Mouse (Mus musculus): ENCODE data around the gene Nav2. TPM values are rescaled to one million over a fixed set of nuclear protein-coding genes. Genes with fewer than 3 reads are reported as not detected.

Nav2 gene
- total RNA-seq, 2 experiments from 2014 or later, result 26.1 to 38.7 TPM

- peak; percentile 84 for ATAC-seq (replicated peaks; ENCODE audit: poor library complexity, severe bottlenecking)
Observed at GRCm38 (mm10) chr7:49601191-49601975, 692.9 kb downstream of the Nav2 start.

GRCm38 (mm10) chr7:49604244-49604643, 695.7 kb downstream of the Nav2 start:
- no peak for ATAC-seq (replicated peaks; ENCODE audit: poor library complexity, severe bottlenecking)

- ATAC-seq (replicated peaks; ENCODE audit: poor library complexity, severe bottlenecking), result 0 out of 2 replicates have a peak, but pooled peaks have one; percentile 1
Observed at GRCm38 (mm10) chr7:49604965-49605795, 696.7 kb downstream of the Nav2 start.

- ATAC-seq (replicated peaks; ENCODE audit: poor library complexity, severe bottlenecking), result peak; percentile 74
Observed at GRCm38 (mm10) chr7:49616258-49616735, 707.8 kb downstream of the Nav2 start.

DNA sequence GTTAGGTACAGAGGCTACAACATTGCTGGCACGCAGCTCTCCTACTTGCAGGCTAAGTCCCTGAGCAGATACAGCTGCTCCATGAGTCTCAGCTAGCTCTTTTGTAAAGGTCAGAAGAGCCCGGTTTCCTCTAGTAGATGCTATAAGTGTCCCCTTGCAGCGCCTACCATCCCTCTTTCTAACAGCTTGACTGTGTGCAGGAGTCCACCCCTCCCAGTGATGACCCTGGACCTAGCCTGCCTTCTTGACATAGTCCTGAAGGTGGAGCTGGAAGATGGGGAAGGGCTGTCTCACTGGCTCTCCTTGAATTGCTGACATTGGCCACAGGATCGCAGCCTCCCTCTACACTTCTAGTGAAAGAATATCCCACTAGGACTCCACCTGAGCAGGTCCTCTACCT, 708.6 kb downstream of the Nav2 start:
- no peak for ATAC-seq (replicated peaks; ENCODE audit: poor library complexity, severe bottlenecking)

GRCm38 (mm10) chr7:49620160-49620559, 711.6 kb downstream of the Nav2 start:
- ATAC-seq (replicated peaks; ENCODE audit: poor library complexity, severe bottlenecking), result no peak

DNA sequence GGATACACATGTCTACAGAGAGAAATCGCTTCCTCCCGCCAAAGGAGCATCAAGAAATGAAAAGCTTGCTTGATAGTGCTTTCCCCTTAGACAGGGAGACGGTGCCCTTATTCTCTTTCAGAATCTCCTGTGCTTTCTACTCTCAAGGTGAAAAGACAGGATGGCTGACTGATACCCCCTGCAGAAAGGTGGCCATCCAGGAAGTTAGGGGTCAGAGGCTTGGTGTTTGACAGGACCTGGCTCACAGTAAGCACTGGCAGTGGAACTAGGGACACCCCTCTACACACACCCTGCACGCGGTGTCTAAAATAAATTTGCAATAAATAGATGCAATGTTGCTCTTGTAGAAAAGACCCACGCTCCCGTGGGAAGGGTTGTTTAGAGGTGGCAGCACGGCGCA, 723.4 kb downstream of the Nav2 start:
- no peak for ATAC-seq (replicated peaks; ENCODE audit: poor library complexity, severe bottlenecking)

DNA sequence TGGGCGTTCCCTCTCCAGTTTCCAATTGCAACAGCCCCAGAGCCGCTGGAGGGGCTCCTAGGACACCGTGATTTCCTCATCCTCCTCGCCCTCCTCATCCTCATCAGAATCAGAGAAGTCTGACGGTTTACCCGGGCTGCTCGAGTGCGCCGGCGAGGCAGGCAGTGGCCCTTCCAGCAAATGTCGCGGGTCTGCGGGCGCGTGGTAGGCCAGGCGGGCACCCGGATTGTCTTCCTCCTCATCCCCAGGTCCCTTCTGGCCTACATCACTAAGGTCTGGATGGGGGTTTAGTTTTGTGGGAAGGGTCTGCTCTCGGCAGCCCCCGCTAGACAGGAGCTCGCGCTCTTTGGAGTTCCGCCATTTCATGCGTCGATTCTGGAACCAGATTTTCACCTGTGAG, 723.9 kb downstream of the Nav2 start:
- 0 out of 2 replicates have a peak, but pooled peaks have one; percentile 1 for ATAC-seq (replicated peaks; ENCODE audit: poor library complexity, severe bottlenecking)

DNA sequence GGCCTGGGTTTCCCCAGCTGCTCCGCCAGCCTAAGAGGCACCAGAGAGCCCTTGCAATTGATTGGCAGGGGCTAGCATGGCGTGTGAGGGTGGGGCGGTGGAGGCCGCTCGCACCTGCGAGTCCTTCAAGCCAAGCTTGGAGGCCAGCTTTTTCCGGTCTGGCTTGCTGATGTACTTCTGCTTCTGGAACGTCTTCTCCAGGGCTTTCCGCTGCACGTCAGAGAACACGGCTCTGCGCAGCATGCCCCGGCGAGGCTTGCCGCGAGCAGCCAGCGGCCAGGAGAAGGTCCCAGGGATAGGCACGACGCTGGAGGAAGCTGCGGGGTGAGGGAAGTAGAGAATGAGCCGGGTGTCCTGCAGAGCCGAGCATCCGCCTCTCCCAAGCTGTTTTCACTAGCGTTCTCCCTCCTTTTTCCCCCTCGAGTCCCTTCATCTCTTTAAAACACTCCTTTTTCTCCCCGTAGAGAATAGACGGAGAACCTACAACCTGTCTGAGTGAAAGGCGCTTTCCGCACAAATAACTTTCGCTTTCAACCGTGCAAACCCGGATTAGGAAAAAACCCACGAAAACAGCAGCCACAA, 725.0 kb downstream of the Nav2 start:
- peak; percentile 90 for ATAC-seq (replicated peaks; ENCODE audit: poor library complexity, severe bottlenecking)

DNA sequence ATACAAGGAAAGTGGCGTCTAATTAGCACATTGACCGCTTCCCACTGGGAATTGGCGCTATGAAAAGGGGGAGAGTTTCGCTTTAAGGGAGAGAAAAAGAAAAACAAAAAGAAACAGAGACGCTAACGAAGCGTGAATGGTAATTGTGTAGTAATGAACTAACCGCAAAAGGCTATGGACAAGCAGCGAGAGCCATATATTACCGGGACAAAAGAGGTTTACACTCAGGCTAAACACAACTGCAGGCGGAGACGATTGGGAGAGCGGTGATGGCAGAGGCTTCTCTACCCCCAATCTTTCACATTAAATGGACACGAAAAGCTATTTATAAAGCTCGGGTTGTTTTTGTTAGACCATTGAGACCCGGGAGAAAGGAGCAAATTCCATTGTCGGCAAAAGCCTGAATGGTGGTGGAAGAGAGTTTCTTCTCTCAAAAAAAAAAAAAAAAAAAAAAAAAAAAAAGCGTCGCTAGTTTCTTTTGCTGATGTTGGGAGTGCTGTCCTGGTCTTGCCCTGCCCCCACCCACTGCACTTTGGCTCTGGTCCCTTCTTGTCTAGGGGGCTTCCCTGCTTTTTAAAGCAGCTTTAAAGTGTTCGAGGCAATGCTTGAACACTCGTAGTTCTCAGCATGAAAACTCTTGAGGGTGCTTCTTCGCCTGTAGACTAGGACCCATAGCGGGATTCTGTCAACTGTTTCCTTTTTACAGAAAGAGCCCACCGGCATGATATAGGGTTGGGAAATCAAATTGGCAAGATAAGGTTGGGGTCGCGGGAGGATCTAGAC, 726.0 kb downstream of the Nav2 start:
- no peak for ATAC-seq (replicated peaks; ENCODE audit: poor library complexity, severe bottlenecking)

- 0 out of 2 replicates have a peak, but pooled peaks have one; percentile 14 for ATAC-seq (replicated peaks; ENCODE audit: poor library complexity, severe bottlenecking)
Observed at GRCm38 (mm10) chr7:49635074-49635621, 726.6 kb downstream of the Nav2 start.

DNA sequence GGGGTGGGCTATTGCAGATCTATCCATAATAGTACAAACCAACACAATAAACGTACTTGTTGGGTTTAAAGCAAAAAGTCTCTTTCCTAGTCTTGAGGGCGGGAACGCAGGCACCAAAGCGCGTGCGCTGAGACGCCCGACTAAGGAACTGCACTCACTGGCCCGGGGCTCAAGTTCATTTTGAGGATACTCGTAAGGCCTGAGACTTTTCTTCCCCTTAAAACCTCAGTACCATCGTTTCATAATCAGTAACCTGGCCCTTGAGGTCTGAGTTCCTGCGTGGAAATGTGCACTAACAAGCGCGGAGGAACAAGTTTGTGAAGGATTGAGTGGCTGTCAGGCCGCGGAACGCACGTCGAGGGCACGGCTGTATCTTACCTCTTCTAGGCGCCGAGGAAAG, 727.5 kb downstream of the Nav2 start:
- no peak for ATAC-seq (replicated peaks; ENCODE audit: poor library complexity, severe bottlenecking)

DNA sequence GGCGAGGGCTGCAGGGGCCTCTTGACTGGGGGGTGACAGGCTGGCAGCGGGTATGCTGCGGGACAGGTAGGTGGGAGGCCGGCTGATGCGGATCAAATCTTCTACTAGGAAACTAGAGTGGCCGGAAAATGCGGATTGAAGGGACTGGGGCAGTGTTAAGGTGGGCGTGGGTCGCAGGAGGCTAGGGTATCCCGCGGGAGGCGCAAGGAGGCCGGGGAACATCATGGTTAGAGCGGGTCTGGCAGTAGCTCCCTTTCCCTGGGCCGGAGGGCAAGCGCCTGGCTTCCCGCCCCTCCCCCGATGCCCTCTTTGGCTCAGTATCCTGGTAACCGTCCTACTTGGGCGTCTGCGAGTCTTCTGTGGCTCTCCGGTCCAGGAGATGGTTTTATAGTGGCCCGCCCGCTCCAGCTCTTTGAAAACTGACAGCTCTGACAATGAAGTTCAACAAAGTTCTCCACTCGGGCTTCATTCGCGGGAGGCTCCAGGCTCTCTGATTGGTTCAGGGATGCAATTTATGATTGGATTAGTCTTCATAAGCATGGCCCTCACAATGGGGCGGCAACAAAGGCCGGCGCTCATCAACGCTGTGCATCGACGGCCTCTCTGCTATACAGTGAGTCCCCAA, 728.1 kb downstream of the Nav2 start, which contains the start of gene Dbx1:
Gene Dbx1, minus strand, starts transcription at position 359 of the 625 bp plus-strand sequence.
- no peak for ATAC-seq (replicated peaks; ENCODE audit: poor library complexity, severe bottlenecking)

DNA sequence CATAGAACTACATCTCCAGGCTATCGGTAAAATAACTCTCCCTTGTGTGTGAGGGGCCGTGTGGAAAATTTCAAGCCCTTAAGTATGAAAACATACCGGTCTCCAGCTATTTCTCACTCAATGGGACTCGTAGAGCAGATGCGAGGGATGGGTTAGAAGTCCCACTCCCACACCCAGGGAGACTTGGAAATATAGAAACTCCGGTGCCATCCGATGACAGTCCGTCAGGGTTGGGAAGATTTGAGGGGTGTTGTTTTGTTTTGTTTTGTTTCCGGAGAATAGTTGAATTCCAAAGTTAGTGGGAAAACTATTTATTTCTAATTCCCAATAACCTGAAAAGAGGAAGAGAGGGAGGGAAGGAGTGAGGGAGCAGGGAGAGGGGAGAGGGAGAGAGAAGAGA, 728.8 kb downstream of the Nav2 start:
- no peak for ATAC-seq (replicated peaks; ENCODE audit: poor library complexity, severe bottlenecking)

GRCm38 (mm10) chr7:49637851-49638663, 729.5 kb downstream of the Nav2 start:
- ATAC-seq (replicated peaks; ENCODE audit: poor library complexity, severe bottlenecking), result no peak

- ATAC-seq (replicated peaks; ENCODE audit: poor library complexity, severe bottlenecking), result no peak
Observed at GRCm38 (mm10) chr7:49638941-49639776, 730.6 kb downstream of the Nav2 start.

DNA sequence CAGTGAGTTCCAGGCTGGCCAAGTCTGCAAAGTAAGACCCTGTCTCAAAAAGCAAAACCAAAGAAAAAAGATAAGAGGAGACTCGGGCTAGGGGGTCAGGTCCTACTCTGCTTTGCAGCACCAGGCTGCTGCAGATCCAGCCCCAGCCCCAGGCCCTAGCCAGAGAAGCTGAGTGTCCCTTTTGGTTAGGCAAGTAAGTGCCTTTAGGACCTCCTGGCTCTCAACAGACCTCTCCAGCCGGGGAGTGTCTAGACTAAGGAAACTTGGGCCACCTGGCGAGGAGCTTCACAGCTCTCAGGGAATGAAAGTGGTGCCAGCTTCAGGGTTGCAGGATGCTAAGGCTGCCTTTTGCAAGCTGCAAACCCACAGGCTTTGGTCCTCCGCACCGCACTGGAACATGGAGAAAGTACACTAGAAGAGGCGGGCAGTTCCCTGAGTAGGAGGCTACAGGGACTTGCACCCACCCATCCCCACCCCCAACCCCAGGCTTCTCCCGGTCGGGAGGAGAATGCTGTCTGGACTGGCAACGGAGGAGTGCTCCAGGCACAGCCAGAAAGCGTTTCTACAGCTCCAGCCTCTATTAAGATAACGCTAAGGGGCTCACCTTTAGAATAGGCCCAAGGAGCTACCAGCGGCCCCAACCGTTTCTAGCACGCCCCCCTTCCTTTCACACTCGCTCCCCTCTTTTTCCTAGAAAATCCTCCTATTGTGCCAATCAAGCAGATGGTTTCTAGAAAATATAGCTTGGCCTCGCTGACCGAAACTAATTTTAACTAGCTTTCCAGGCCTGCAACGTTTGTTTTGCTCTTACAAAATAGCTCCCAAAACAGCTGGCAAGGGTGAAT, 731.6 kb downstream of the Nav2 start:
- ATAC-seq (replicated peaks; ENCODE audit: poor library complexity, severe bottlenecking), result no peak

All from granulocyte monocyte progenitor cell, adult 5-6 weeks (primary cell).